In genomic region chr10:26711068-26711467, GRCm38 (mm10) we compare ENCODE assay signal across 9 mouse cellular contexts. TPM values are rescaled to one million over a fixed set of nuclear protein-coding genes. Genes with fewer than 3 reads are reported as not detected.
DNase-seq lines count a peak whose midpoint lies in the region; ATAC-seq and TF ChIP-seq lines count a peak whose summit lies in the region.
"Had no signal": no experiment of that assay in that cellular context is flagged by ENCODE, and none has a peak within 500 bp of the region (broad histone marks: within the 10 kb centered on the region; RNA-seq: fewer than 3 reads in every experiment).

No protein-coding gene starts in this region.

- H3K9ac ChIP-seq in hindbrain, embryonic 12.5 days, result no peak overlapping the region
- H3K9ac ChIP-seq in neural tube, embryonic 12.5 days, result no peak overlapping the region
- H3K9ac ChIP-seq: embryonic facial prominence, embryonic 13.5 days had no signal

- H3K4me1 ChIP-seq in cortical plate, adult 2 months (ENCODE audit: control insufficient read depth, insufficient read depth, low read length), result no peaks in the 10 kb centered on the region
- H3K4me1 ChIP-seq in hindbrain, embryonic 12.5 days, result no peaks in the 10 kb centered on the region
- H3K4me1 ChIP-seq in neural tube, embryonic 12.5 days, result no peaks in the 10 kb centered on the region
- H3K4me1 ChIP-seq: embryonic facial prominence, embryonic 13.5 days had no signal

- no peak overlapping the region for H3K27ac ChIP-seq in cortical plate, adult 2 months (ENCODE audit: insufficient read depth, low read length)
- H3K27ac ChIP-seq in hindbrain, embryonic 12.5 days, result no peak overlapping the region
- H3K27ac ChIP-seq in neural tube, embryonic 12.5 days, result no peak overlapping the region
- H3K27ac ChIP-seq: embryonic facial prominence, embryonic 13.5 days had no signal

- no peaks in the 10 kb centered on the region for H3K36me3 ChIP-seq in hindbrain, embryonic 12.5 days
- no peaks in the 10 kb centered on the region for H3K36me3 ChIP-seq in neural tube, embryonic 12.5 days
- H3K36me3 ChIP-seq: embryonic facial prominence, embryonic 13.5 days had no signal

- no peaks in the 10 kb centered on the region for H3K9me3 ChIP-seq in hindbrain, embryonic 12.5 days (replicated peaks)
- H3K9me3 ChIP-seq in neural tube, embryonic 12.5 days, result no peaks in the 10 kb centered on the region
- H3K9me3 ChIP-seq: embryonic facial prominence, embryonic 13.5 days had no signal

- WGBS in hindbrain, embryonic 12.5 days, result 3% methylated on average over 3 of the region's 3 CpGs
- WGBS in neural tube, embryonic 12.5 days, result 9% methylated on average over 3 of the region's 3 CpGs

- TF ChIP-seq CTCF in cortical plate, adult 2 months (IDR thresholded peaks at IDR 0.05; ENCODE audit: extremely low read depth, insufficient read depth, low read length), result peak; percentile 23; the same call in 1 of the 2 replicates

- TF ChIP-seq POLR2A in cortical plate, adult 2 months (IDR thresholded peaks at IDR 0.05; ENCODE audit: extremely low read depth, insufficient read depth, low read length), result no peak

- H3K4me2 ChIP-seq in hindbrain, embryonic 12.5 days (replicated peaks), result no peak overlapping the region
- no peak overlapping the region for H3K4me2 ChIP-seq in neural tube, embryonic 12.5 days (replicated peaks)
- H3K4me2 ChIP-seq: embryonic facial prominence, embryonic 13.5 days had no signal

- peak; percentile 28 for DNase-seq in left cerebral cortex, adult 11 months (ENCODE audit: low spot score)
- DNase-seq in left cerebral cortex, adult 8-10 months (ENCODE audit: low spot score in 2 of 2), result no peak
- DNase-seq in Muller cell, postnatal 12 days (ENCODE audit: inconsistent ontology term), result peak; percentile 31
- DNase-seq in layer of hippocampus, postnatal 36 days, result peak; percentile 15

- ATAC-seq in hindbrain, embryonic 12.5 days (ENCODE audit: low FRiP score), result 0 out of 2 replicates have a peak, but pooled peaks have one; percentile 13
- peak; percentile 39; the same call in 1 of the 2 replicates for ATAC-seq in neural tube, embryonic 12.5 days (ENCODE audit: low FRiP score, low read depth)
- no peak for ATAC-seq in monocyte, adult 5-6 weeks (replicated peaks; ENCODE audit: insufficient number of reproducible peaks, low FRiP score, low TSS enrichment, poor library complexity, severe bottlenecking)

- H3K4me3 ChIP-seq in cortical plate, adult 2 months (ENCODE audit: insufficient read depth, low read length), result no peak overlapping the region
- H3K4me3 ChIP-seq in hindbrain, embryonic 12.5 days, result no peak overlapping the region
- no peak overlapping the region for H3K4me3 ChIP-seq in neural tube, embryonic 12.5 days
- H3K4me3 ChIP-seq: embryonic facial prominence, embryonic 13.5 days had no signal

- no peaks in the 10 kb centered on the region for H3K27me3 ChIP-seq in hindbrain, embryonic 12.5 days
- no peaks in the 10 kb centered on the region for H3K27me3 ChIP-seq in neural tube, embryonic 12.5 days (replicated peaks)
- H3K27me3 ChIP-seq: embryonic facial prominence, embryonic 13.5 days had no signal

RNA-seq across cellular contexts. Expression of gene Arhgap18, which starts 42.2 kb away (rescaled TPM):
- total RNA-seq in left cerebral cortex, adult 8-10 months (2022), result 10 to 100 TPM in 2 of 4 experiments, 1 to 10 TPM in 2; 8.1 to 11.6 (median 10.3) TPM
- polyA plus RNA-seq in cortical plate, adult 2 months (2012; rRNA removed), result 5.2 and 6.2 TPM in 2 replicates
- polyA plus RNA-seq in hindbrain, embryonic 12.5 days (2016; fragmentation: Nextera tagmentation; extraction: Ambion mirVana), result 15.2 and 17.3 TPM in 2 replicates
- total RNA-seq in layer of hippocampus, postnatal 36 days (2021), result 1 to 10 TPM; 6.7 to 7.2 TPM
- 11.9 and 15.4 TPM in 2 replicates for polyA plus RNA-seq in neural tube, embryonic 12.5 days (2016; fragmentation: Nextera tagmentation; extraction: Ambion mirVana)
- total RNA-seq in monocyte, adult 5-6 weeks (2017), result 39.9 to 124 TPM (median 59.8 TPM) in 3 replicates

Comparison
In these comparisons a context has a peak if more than half of its experiments do, and no peak if none do; other contexts are left out.
1. DNase-seq: peak in left cerebral cortex, adult 11 months (single experiment), Muller cell, postnatal 12 days (single experiment) and layer of hippocampus, postnatal 36 days (2 of 2); none in left cerebral cortex, adult 8-10 months (0 of 2).